Mouse (Mus musculus): ENCODE results near the gene Lsg1. TPM values are rescaled to one million over a fixed set of nuclear protein-coding genes. Genes with fewer than 3 reads are reported as not detected.
A peak's percentile ranks its signal among the peaks of the same experiment; 100 is the strongest.

The Lsg1 gene
- polyA plus RNA-seq, 1 experiment from 2014 or later = 39.1 TPM

DNA sequence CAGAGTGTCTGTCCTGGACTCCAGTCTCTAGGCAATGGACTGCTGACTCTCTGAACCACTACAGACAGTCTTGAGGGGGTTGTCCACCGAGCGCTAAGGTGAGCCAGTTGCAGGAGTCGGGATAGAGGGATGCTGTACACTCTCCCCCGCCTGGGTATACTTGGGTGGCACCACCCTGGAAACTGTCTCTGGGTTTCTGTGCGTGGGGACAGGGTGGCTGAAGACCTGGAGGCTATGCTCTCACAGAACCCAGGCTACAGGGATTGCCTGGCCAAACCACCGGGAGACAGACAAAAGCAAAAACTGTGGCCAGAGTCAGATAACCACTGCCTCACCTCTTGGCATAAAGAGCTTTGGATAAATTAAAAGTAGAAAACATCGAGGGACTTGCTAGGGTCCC, 37.9 kb downstream of the Lsg1 start:
- peak overlapping the region; percentile 96 for H3K9ac ChIP-seq (ENCODE audit: low read depth, low read length)
- no peak overlapping the region; the same call in 1 of the 2 replicates for H3K27ac ChIP-seq (ENCODE audit: low read length)
- peaks cover 19% of the 10 kb centered on the region for H3K4me1 ChIP-seq (ENCODE audit: control insufficient read depth, insufficient read depth, low read length)
- peaks cover 19% of the 10 kb centered on the region for H3K36me3 ChIP-seq (ENCODE audit: control insufficient read depth, insufficient read depth, low read length)
- H3K27me3 ChIP-seq (ENCODE audit: control insufficient read depth, insufficient read depth, low read depth, low read length) = no peaks in the 10 kb centered on the region
- no peaks in the 10 kb centered on the region for H3K9me3 ChIP-seq (replicated peaks; ENCODE audit: control insufficient read depth, low read length, poor library complexity, severe bottlenecking)
- 81% methylated on average over 7 of the region's 7 CpGs for WGBS
- peak overlapping the region; percentile 85 for H3K4me3 ChIP-seq (ENCODE audit: low read depth, low read length)
- peak; percentile 21; the same call in 1 of the 2 replicates for ATAC-seq
- peak overlapping the region; percentile 65 for H3K4me2 ChIP-seq (ENCODE audit: low read length)

DNA sequence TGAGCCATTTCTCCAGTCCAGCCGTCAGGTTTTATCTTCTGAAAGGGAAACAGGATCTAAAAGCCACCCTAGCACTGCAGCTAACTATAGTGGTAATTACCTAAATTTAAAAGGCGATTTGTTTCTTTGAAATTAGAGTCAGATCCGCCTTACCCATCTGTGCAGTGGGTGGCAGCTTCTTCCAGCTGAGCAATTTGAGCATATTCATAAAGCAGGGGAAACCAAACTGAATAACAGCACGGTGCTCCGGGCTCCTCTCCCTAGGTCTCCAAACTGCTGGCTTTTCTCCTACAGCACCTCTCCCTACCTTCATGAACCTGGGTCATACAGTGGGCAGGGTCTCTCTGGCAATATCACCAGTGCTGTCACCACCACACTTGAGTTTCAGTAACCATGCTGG, 39.1 kb downstream of the Lsg1 start:
- WGBS = 84% methylated on average over 5 of the region's 5 CpGs
- H3K27ac ChIP-seq (ENCODE audit: low read length) = no peak overlapping the region
- H3K4me2 ChIP-seq (ENCODE audit: low read length) = peak overlapping the region; percentile 65
- ATAC-seq = no peak
- H3K4me3 ChIP-seq (ENCODE audit: low read depth, low read length) = peak overlapping the region; percentile 85; the same call in 1 of the 2 replicates
- peaks cover 22% of the 10 kb centered on the region for H3K36me3 ChIP-seq (ENCODE audit: control insufficient read depth, insufficient read depth, low read length)
- no peaks in the 10 kb centered on the region for H3K9me3 ChIP-seq (replicated peaks; ENCODE audit: control insufficient read depth, low read length, poor library complexity, severe bottlenecking)
- H3K4me1 ChIP-seq (ENCODE audit: control insufficient read depth, insufficient read depth, low read length) = peaks cover 19% of the 10 kb centered on the region
- H3K27me3 ChIP-seq (ENCODE audit: control insufficient read depth, insufficient read depth, low read depth, low read length) = no peaks in the 10 kb centered on the region
- peak overlapping the region; percentile 96; the same call in 1 of the 2 replicates for H3K9ac ChIP-seq (ENCODE audit: low read depth, low read length)

DNA sequence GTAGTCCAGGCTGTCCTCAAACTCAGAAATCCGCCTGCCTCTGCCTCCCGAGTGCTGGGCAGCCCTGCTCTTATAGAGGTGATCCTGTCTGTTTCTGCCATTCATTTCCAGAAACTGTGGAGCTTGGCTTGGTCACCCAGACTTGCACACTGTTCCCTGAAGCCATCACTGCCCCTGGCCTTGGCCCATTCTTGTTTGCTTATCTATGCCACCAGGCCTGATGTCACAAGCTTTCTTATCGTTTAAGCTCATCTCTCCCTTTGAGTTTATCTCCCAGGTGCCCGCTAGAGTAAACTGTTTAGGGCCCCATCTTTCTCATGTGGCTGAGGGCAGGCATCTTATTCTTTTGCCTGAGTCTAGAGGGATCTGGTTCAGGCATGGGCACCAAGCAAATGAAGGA, 42.7 kb downstream of the Lsg1 start:
- H3K27ac ChIP-seq (ENCODE audit: low read length) = no peak overlapping the region
- no peak overlapping the region for H3K4me3 ChIP-seq (ENCODE audit: low read depth, low read length)
- H3K4me1 ChIP-seq (ENCODE audit: control insufficient read depth, insufficient read depth, low read length) = peaks cover 19% of the 10 kb centered on the region
- no peak overlapping the region for H3K4me2 ChIP-seq (ENCODE audit: low read length)
- no peak overlapping the region for H3K9ac ChIP-seq (ENCODE audit: low read depth, low read length)
- no peak for ATAC-seq
- WGBS = 86% methylated on average over 4 of the region's 4 CpGs
- H3K36me3 ChIP-seq (ENCODE audit: control insufficient read depth, insufficient read depth, low read length) = peaks cover 25% of the 10 kb centered on the region
- no peaks in the 10 kb centered on the region for H3K9me3 ChIP-seq (replicated peaks; ENCODE audit: control insufficient read depth, low read length, poor library complexity, severe bottlenecking)
- no peaks in the 10 kb centered on the region for H3K27me3 ChIP-seq (ENCODE audit: control insufficient read depth, insufficient read depth, low read depth, low read length)

DNA sequence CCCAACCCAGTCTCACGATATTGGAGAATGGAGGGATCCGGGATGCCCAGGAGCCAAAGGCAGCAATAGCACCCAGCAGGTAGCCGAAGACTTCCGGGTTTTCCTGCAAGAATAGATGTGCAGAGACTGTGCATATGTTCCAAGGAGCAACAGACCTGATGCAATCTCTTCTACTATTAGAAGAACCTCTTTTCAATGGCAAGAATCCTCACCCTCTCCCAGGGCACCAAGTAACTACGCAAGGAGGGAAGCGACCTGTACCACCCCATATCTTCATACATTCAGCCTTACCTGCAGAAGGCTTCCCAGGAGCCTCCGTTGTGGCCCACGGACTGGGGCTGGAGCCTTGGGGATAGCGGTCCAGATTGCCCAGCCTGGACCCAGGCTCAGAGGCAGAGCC, 44.0 kb downstream of the Lsg1 start:
- no peaks in the 10 kb centered on the region for H3K9me3 ChIP-seq (replicated peaks; ENCODE audit: control insufficient read depth, low read length, poor library complexity, severe bottlenecking)
- peaks cover 8% of the 10 kb centered on the region for H3K4me1 ChIP-seq (ENCODE audit: control insufficient read depth, insufficient read depth, low read length)
- 90% methylated on average over 9 of the region's 9 CpGs for WGBS
- peaks cover 25% of the 10 kb centered on the region for H3K36me3 ChIP-seq (ENCODE audit: control insufficient read depth, insufficient read depth, low read length)
- H3K4me2 ChIP-seq (ENCODE audit: low read length) = no peak overlapping the region
- no peak overlapping the region for H3K27ac ChIP-seq (ENCODE audit: low read length)
- H3K9ac ChIP-seq (ENCODE audit: low read depth, low read length) = no peak overlapping the region
- no peaks in the 10 kb centered on the region for H3K27me3 ChIP-seq (ENCODE audit: control insufficient read depth, insufficient read depth, low read depth, low read length)
- H3K4me3 ChIP-seq (ENCODE audit: low read depth, low read length) = no peak overlapping the region
- no peak for ATAC-seq

DNA sequence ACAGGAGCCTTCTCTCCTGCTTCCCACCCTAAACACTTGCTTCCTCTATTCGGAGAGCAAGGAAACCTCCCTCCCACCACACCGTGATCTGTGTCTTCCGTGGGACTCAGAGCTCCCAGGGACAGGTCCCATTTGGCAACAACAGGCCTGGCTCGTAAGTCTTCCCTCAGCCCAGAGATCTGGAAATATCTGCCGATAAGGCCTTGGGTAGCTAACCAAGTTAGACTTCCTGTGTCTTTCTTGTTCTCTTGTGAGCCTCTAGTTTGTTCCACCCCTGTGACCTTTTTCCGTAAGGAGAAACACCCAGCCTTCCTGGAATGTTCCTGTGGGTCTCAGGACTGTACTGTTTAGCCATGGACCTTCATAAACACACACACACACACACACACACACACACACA, 44.6 kb downstream of the Lsg1 start:
- WGBS = 88% methylated on average over 6 of the region's 6 CpGs
- no peaks in the 10 kb centered on the region for H3K27me3 ChIP-seq (ENCODE audit: control insufficient read depth, insufficient read depth, low read depth, low read length)
- peaks cover 25% of the 10 kb centered on the region for H3K36me3 ChIP-seq (ENCODE audit: control insufficient read depth, insufficient read depth, low read length)
- H3K9me3 ChIP-seq (replicated peaks; ENCODE audit: control insufficient read depth, low read length, poor library complexity, severe bottlenecking) = no peaks in the 10 kb centered on the region
- H3K4me1 ChIP-seq (ENCODE audit: control insufficient read depth, insufficient read depth, low read length) = peaks cover 2% of the 10 kb centered on the region
- no peak overlapping the region for H3K4me3 ChIP-seq (ENCODE audit: low read depth, low read length)
- no peak overlapping the region for H3K27ac ChIP-seq (ENCODE audit: low read length)
- no peak overlapping the region for H3K4me2 ChIP-seq (ENCODE audit: low read length)
- no peak for ATAC-seq
- H3K9ac ChIP-seq (ENCODE audit: low read depth, low read length) = no peak overlapping the region

DNA sequence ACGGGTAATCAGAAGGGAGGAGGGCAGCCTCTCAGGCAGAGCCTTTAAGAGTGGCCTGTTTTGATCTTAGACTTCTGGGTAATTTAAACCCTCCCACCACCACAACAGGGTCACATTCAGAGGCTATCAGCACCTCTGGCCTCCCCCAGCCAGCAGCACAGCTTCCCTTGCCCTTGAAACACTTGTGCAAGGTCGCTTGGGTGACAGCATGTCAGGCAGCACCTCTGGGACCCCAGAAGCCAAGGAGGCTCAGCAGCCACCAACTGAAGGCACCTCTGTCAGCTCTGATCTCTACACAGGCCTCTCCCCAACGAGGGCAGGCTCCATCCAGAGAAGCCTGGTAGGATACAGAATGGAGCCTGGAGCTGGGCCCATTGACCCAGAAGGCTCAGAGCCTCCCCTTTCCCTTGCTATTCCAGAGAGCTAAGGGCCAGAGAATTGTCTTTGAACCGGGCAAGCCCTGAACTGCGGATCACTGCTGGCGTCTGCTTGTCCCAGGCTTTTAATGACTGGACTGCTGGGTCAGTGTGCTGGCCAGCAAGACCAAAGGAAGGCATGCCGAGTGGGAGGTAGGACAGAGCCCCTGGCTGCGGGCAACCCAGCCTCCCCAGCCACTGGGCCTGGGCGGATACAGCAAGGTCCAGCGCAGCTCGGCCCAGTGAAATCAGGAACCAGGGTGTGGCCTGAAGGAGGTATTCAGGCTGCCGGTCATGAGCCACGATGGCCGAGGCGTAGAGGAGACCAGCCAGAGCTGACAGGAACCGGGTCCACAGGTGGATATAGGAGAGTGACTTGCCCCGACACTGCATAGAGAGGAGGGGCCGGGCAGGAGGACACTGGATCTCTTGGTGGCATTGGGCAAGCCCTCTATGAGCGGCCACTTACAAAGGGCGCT, 47.0 kb downstream of the Lsg1 start:
- 0 out of 2 replicates have a peak, but pooled peaks have one; percentile 36 for ATAC-seq
- Histone ChIP-seq H3K27ac (ENCODE audit: low read length) (0 out of 2 replicates have a peak overlapping the region, but pooled peaks have one; percentile 6), H3K27me3 (ENCODE audit: control insufficient read depth, insufficient read depth, low read depth, low read length) (no peaks in the 10 kb centered on the region), H3K9me3 (replicated peaks; ENCODE audit: control insufficient read depth, low read length, poor library complexity, severe bottlenecking) (no peaks in the 10 kb centered on the region), H3K9ac (ENCODE audit: low read depth, low read length) (0 out of 2 replicates have a peak overlapping the region, but pooled peaks have one; percentile 12), H3K4me2 (ENCODE audit: low read length) (peak overlapping the region; percentile 12), H3K36me3 (ENCODE audit: control insufficient read depth, insufficient read depth, low read length) (peaks cover 7% of the 10 kb centered on the region), H3K4me1 (ENCODE audit: control insufficient read depth, insufficient read depth, low read length) (no peaks in the 10 kb centered on the region), H3K4me3 (ENCODE audit: low read depth, low read length) (no peak overlapping the region)
- 67% methylated on average over 20 of the region's 20 CpGs for WGBS

DNA sequence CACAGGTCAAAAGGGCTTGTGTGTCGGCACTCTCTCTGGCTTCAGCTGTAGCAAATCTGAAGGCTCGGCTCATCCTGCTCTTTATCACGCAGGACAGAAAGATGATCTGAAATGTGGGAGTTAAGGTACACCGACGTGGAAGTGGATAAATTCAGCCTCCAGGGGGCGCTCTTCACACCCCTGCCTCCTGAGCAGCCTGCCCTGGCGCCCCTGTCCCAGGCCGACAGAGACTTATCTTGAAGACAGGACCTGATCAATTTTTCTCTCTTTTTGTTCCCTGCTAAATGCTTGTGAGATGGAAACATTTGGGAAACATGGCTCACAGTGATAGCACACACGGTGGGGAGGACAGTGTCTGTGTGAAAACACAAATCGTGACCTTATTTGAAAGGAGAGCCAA, 48.0 kb downstream of the Lsg1 start:
- H3K9me3 ChIP-seq (replicated peaks; ENCODE audit: control insufficient read depth, low read length, poor library complexity, severe bottlenecking) = no peaks in the 10 kb centered on the region
- no peak overlapping the region for H3K4me2 ChIP-seq (ENCODE audit: low read length)
- peaks cover 6% of the 10 kb centered on the region; the same call in 1 of the 2 replicates for H3K36me3 ChIP-seq (ENCODE audit: control insufficient read depth, insufficient read depth, low read length)
- H3K27me3 ChIP-seq (ENCODE audit: control insufficient read depth, insufficient read depth, low read depth, low read length) = no peaks in the 10 kb centered on the region
- no peaks in the 10 kb centered on the region for H3K4me1 ChIP-seq (ENCODE audit: control insufficient read depth, insufficient read depth, low read length)
- WGBS = 16% methylated on average over 10 of the region's 10 CpGs
- no peak overlapping the region for H3K4me3 ChIP-seq (ENCODE audit: low read depth, low read length)
- ATAC-seq = no peak
- no peak overlapping the region for H3K9ac ChIP-seq (ENCODE audit: low read depth, low read length)
- no peak overlapping the region for H3K27ac ChIP-seq (ENCODE audit: low read length)

DNA sequence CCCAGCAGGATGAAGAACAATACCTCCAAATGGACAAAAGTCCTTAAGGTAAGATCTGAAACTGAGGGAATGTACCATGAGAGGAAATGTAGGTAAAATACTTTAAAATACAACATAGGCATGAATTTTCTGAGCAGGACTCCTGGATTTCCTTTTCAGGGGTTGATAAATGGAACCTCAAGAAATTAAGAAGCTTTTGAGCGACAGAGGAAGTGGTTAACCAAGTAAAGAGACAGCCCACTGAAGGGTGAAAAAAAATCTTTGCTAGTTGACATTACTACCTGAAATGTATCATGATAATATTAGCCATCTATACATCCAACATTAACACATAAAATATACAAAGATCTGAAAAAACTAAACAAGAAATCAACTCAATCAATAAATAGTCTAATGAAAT, 52.3 kb downstream of the Lsg1 start:
- H3K27ac ChIP-seq (ENCODE audit: low read length) = no peak overlapping the region
- ATAC-seq = no peak
- H3K9me3 ChIP-seq (replicated peaks; ENCODE audit: control insufficient read depth, low read length, poor library complexity, severe bottlenecking) = no peaks in the 10 kb centered on the region
- H3K4me3 ChIP-seq (ENCODE audit: low read depth, low read length) = no peak overlapping the region
- no peak overlapping the region for H3K9ac ChIP-seq (ENCODE audit: low read depth, low read length)
- peaks cover 5% of the 10 kb centered on the region; the same call in 1 of the 2 replicates for H3K36me3 ChIP-seq (ENCODE audit: control insufficient read depth, insufficient read depth, low read length)
- no peaks in the 10 kb centered on the region for H3K27me3 ChIP-seq (ENCODE audit: control insufficient read depth, insufficient read depth, low read depth, low read length)
- no peaks in the 10 kb centered on the region for H3K4me1 ChIP-seq (ENCODE audit: control insufficient read depth, insufficient read depth, low read length)
- 93% methylated on average over 1 of the region's 1 CpGs for WGBS
- H3K4me2 ChIP-seq (ENCODE audit: low read length) = no peak overlapping the region

DNA sequence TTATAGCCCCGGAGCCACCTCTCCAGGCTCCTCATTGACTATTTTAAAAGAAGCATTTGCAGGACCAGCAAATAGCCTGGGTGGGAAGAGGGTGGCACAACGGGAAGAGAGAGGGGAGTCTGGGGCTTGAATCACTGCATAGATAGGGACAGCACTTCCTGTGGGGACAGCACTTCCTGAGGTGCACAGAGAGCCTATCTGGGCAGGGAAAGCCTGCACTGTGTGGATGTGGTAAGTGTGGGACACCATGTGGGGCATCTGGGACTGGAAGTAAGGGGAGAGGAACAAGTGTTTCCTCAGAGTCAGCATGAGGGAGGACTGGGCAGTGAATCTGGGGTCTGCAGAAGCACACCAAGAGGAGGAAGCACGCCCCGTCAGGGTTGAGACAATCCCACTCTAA, 53.8 kb downstream of the Lsg1 start:
- H3K9ac ChIP-seq (ENCODE audit: low read depth, low read length) = no peak overlapping the region
- no peak for ATAC-seq
- no peaks in the 10 kb centered on the region for H3K9me3 ChIP-seq (replicated peaks; ENCODE audit: control insufficient read depth, low read length, poor library complexity, severe bottlenecking)
- H3K4me2 ChIP-seq (ENCODE audit: low read length) = no peak overlapping the region
- no peaks in the 10 kb centered on the region for H3K4me1 ChIP-seq (ENCODE audit: control insufficient read depth, insufficient read depth, low read length)
- H3K27me3 ChIP-seq (ENCODE audit: control insufficient read depth, insufficient read depth, low read depth, low read length) = no peaks in the 10 kb centered on the region
- H3K4me3 ChIP-seq (ENCODE audit: low read depth, low read length) = no peak overlapping the region
- H3K36me3 ChIP-seq (ENCODE audit: control insufficient read depth, insufficient read depth, low read length) = peaks cover 13% of the 10 kb centered on the region
- H3K27ac ChIP-seq (ENCODE audit: low read length) = no peak overlapping the region
- WGBS = 79% methylated on average over 4 of the region's 4 CpGs

All from midbrain, embryonic 16.5 days (tissue).